Mouse (Mus musculus) forebrain, embryonic 16.5 days (tissue): ENCODE data around the gene Scamp4. TPM values are rescaled to one million over a fixed set of nuclear protein-coding genes. Genes with fewer than 3 reads are reported as not detected.

Experiments
- ATAC-seq: fragments of 200-750 bp; cut with Nextera tagmentation; 2 replicates; pipeline ENCODE4 v1.8.0; 2017; ENCODE audit warnings: mild to moderate bottlenecking, moderate library complexity
- H3K27ac ChIP-seq: fragments of 300-500 bp; sonication (generic); 2 replicates; pipeline ENCODE4 v1.5.1; 2014; ENCODE audit warnings: low read length, control low read depth
- H3K27me3 ChIP-seq: fragments of 300-500 bp; sonication (generic); replicated peaks from 2 replicates; pipeline ENCODE4 v1.6.1; 2014; ENCODE audit warnings: low read length; ENCODE audit not compliant: control insufficient read depth, insufficient read depth
- H3K36me3 ChIP-seq: fragments of 300-500 bp; sonication (generic); 2 replicates; pipeline ENCODE4 v1.6.1; 2014; ENCODE audit not compliant: control insufficient read depth, insufficient read depth
- H3K4me1 ChIP-seq: fragments of 300-500 bp; sonication (generic); replicated peaks from 2 replicates; pipeline ENCODE4 v1.6.1; 2014; ENCODE audit warnings: low read length; ENCODE audit not compliant: control insufficient read depth, insufficient read depth
- H3K4me2 ChIP-seq: fragments of 300-500 bp; sonication (generic); 2 replicates; pipeline ENCODE4 v1.6.1; 2014; ENCODE audit warnings: mild to moderate bottlenecking, low read length, control low read depth
- H3K4me3 ChIP-seq: fragments of 300-500 bp; sonication (generic); replicated peaks from 2 replicates; pipeline ENCODE4 v1.5.1; 2014; ENCODE audit warnings: mild to moderate bottlenecking, low read length, control low read depth
- H3K9ac ChIP-seq: fragments of 300-500 bp; sonication (generic); replicated peaks from 2 replicates; pipeline ENCODE4 v1.6.1; 2014; ENCODE audit warnings: low read depth, low read length, control low read depth
- H3K9me3 ChIP-seq: fragments of 300-500 bp; sonication (generic); 2 replicates; pipeline ENCODE4 v1.6.1; 2016; ENCODE audit warnings: low read length; ENCODE audit not compliant: control insufficient read depth
- WGBS: fragments of 180-500 bp; shearing (Covaris S2); extraction: QIAGEN DNeasy Blood & Tissue Kit; methylation state at CpG from one replicate; pipeline ENCODE4 v1.1.7; 2014; 5-methylcytosine and 5-hydroxymethylcytosine counted together
- polyA plus RNA-seq: library from polyadenylated mRNA; unstranded; fragments of >200 nt; fragmentation: Nextera tagmentation; extraction: Ambion mirVana; gene quantifications from 2 replicates; pipeline ENCODE4 v1.2.1, GENCODE M21; 2015

Gene Scamp4
- polyA plus RNA-seq: 69.9 and 77.2 TPM in 2 replicates

DNA sequence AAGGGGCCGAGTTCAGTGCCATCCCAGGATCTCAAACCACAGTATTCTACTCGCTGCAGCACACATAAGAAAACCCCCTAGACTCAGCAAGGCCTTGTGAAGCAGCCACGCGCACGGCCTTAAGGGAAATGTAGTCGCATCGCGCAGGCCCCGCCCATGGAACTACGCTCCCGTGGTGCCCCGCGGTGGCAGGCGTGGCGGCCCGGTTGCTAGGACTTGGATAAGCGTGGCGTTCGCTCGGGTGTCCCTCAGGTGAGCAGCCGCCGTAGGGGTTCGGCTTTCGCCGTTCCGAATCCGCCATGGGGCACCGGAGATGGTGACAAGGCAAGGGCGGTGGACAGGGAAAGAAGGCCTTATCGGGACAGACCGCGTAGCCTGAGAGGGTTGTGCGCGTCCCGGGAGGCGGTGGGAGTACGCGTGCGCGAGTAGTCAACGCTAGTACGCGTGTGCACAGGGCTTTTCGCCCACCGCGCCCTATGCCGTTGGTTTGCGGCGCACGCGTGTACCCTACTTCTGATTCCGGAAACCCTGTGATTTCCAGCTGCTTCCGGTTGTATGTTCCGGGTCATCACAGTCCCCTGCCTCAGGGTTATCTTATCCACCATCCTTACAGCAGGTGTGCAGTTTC, at the start of gene Scamp4, which contains the start of gene Adat3:
Gene Scamp4 (plus strand): TSS at position 175 of the 628 bp plus-strand sequence.
Gene Adat3 (plus strand): TSS at position 183 of the 628 bp plus-strand sequence.
- Histone ChIP-seq H3K9me3 (no peaks in the 10 kb centered on the region), H3K9ac (peak within 1 kb of the TSS; percentile 75), H3K4me1 (peaks cover 15% of the 10 kb centered on the region), H3K4me2 (peak within 1 kb of the TSS; percentile 99), H3K27me3 (no peaks in the 10 kb centered on the region), H3K4me3 (peak within 1 kb of the TSS; percentile 89), H3K27ac (peak within 1 kb of the TSS; percentile 90), H3K36me3 (peaks cover 9% of the 10 kb centered on the region; the same call in 1 of the 2 replicates)
- peak; percentile 98 for ATAC-seq
- WGBS: under 1% methylated on average over 54 of the region's 54 CpGs

DNA sequence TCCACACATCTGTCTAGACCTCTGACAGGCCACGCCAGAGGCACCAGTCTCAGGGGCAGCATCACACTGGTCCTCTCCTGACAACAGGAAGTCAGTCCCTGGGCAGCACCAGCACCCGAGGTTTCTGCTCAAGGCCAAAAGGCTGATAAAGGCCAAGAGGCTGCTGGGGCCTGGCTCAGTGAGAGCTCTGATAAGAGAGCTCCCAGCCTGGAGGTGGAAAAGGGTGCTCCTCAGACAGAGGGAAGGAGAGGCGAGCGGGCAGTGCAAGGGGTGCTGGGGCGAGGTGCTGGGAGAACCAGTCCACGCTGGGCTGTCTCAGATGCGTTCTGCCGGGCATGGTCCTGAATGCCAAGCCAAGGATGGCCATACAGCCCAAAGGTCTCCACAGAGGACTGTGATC, 49.1 kb upstream of the Scamp4 start:
- H3K4me1 ChIP-seq: peaks cover 10% of the 10 kb centered on the region
- H3K9ac ChIP-seq: no peak overlapping the region
- no peak overlapping the region for H3K4me3 ChIP-seq
- no peaks in the 10 kb centered on the region for H3K27me3 ChIP-seq
- H3K27ac ChIP-seq: no peak overlapping the region
- no peaks in the 10 kb centered on the region; the same call in 1 of the 2 replicates for H3K36me3 ChIP-seq
- H3K4me2 ChIP-seq: no peak overlapping the region
- H3K9me3 ChIP-seq: no peaks in the 10 kb centered on the region
- ATAC-seq: no peak
- 93% methylated on average over 8 of the region's 8 CpGs for WGBS

GRCm38 (mm10) chr10:80553997-80554396, 48.7 kb upstream of the Scamp4 start:
- no peak overlapping the region for H3K4me2 ChIP-seq
- H3K27me3 ChIP-seq: no peaks in the 10 kb centered on the region
- peaks cover 11% of the 10 kb centered on the region for H3K4me1 ChIP-seq
- WGBS: 89% methylated on average over 6 of the region's 6 CpGs
- no peak overlapping the region for H3K4me3 ChIP-seq
- H3K9ac ChIP-seq: no peak overlapping the region
- ATAC-seq: no peak
- no peaks in the 10 kb centered on the region for H3K9me3 ChIP-seq
- no peaks in the 10 kb centered on the region; the same call in 1 of the 2 replicates for H3K36me3 ChIP-seq
- H3K27ac ChIP-seq: no peak overlapping the region

- ATAC-seq: no peak
- 34% methylated on average over 5 of the region's 5 CpGs for WGBS
These were observed 45.2 kb upstream of the Scamp4 start for GRCm38 (mm10) chr10:80557346-80557965.

GRCm38 (mm10) chr10:80559431-80559830, 43.2 kb upstream of the Scamp4 start:
- no peak for ATAC-seq
- Histone ChIP-seq H3K27me3 (no peaks in the 10 kb centered on the region), H3K4me2 (no peak overlapping the region), H3K27ac (no peak overlapping the region), H3K9ac (no peak overlapping the region), H3K4me3 (no peak overlapping the region), H3K4me1 (peaks cover 38% of the 10 kb centered on the region), H3K36me3 (no peaks in the 10 kb centered on the region), H3K9me3 (no peaks in the 10 kb centered on the region)
- WGBS: 91% methylated on average over 7 of the region's 7 CpGs

More at GRCm38 (mm10) chr10:80557346-80557965, 45.2 kb upstream of the Scamp4 start:
- Histone ChIP-seq H3K4me2 (no peak overlapping the region), H3K36me3 (no peaks in the 10 kb centered on the region), H3K4me3 (no peak overlapping the region), H3K9me3 (no peaks in the 10 kb centered on the region), H3K4me1 (peaks cover 32% of the 10 kb centered on the region), H3K27me3 (no peaks in the 10 kb centered on the region), H3K9ac (no peak overlapping the region), H3K27ac (no peak overlapping the region)

- Histone ChIP-seq H3K27ac (no peak overlapping the region), H3K4me1 (peaks cover 38% of the 10 kb centered on the region), H3K27me3 (no peaks in the 10 kb centered on the region), H3K36me3 (no peaks in the 10 kb centered on the region), H3K4me3 (peak overlapping the region; percentile 98), H3K9ac (peak overlapping the region; percentile 94), H3K9me3 (no peaks in the 10 kb centered on the region), H3K4me2 (peak overlapping the region; percentile 96)
- under 1% methylated on average over 13 of the region's 13 CpGs for WGBS
- ATAC-seq: no peak
These were observed 42.1 kb upstream of the Scamp4 start for GRCm38 (mm10) chr10:80560621-80561020.

- Histone ChIP-seq H3K9me3 (no peaks in the 10 kb centered on the region), H3K36me3 (no peaks in the 10 kb centered on the region), H3K4me1 (peaks cover 44% of the 10 kb centered on the region), H3K4me3 (peak within 1 kb of the TSS; percentile 98), H3K9ac (peak within 1 kb of the TSS; percentile 94), H3K27me3 (no peaks in the 10 kb centered on the region), H3K27ac (peak within 1 kb of the TSS; percentile 95), H3K4me2 (peak within 1 kb of the TSS; percentile 96)
- peak; percentile 85 for ATAC-seq
- under 1% methylated on average over 65 of the region's 72 CpGs for WGBS
These were observed 41.3 kb upstream of the Scamp4 start, which contains the start of gene Rexo1 for GRCm38 (mm10) chr10:80561116-80561944. Gene Rexo1, minus strand, starts transcription at chr10:80561560.

DNA sequence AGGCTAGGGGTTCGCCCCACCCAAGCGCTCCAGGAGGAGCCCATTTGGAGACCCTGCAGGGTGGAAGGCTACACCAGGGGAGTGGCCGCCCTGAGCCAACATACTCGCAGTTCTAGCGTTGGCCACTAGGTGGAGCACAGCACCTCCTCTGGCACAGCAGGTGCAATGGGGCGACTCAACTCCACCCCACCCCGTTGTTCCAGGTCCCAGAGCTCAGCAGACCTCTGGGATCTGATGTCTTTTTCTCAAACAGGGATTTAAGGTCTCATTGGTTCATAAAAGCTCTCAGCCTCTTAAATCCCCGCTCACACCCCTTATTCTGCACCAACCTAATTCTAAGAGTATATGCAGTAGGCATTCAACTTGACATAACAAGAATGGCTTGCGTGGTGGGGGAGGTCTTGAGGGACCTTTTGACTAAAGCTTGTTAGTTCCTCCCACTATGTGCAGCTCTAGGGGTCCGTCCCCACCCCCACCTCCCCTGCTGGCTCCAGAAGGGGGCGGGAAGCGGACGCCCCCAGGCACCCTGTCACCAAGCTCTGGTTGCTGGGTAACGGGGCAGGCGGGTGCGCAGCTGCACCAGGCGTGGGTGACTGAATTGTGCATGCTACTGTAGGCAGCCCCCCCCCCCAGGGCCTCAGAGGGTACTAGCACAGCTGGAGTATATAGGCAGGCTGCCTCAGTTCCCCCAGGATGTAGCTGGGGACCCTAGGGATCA, 36.1 kb upstream of the Scamp4 start:
- 6% methylated on average over 17 of the region's 17 CpGs for WGBS
- Histone ChIP-seq H3K27ac (peak overlapping the region; percentile 81), H3K9me3 (no peaks in the 10 kb centered on the region), H3K27me3 (no peaks in the 10 kb centered on the region), H3K9ac (peak overlapping the region; percentile 42), H3K36me3 (no peaks in the 10 kb centered on the region), H3K4me3 (peak overlapping the region; percentile 17), H3K4me2 (peak overlapping the region; percentile 43), H3K4me1 (peaks cover 39% of the 10 kb centered on the region)
- peak; percentile 75 for ATAC-seq
